Mouse (Mus musculus): Measurements from ENCODE around the gene Hoxb3. TPM values are rescaled to one million over a fixed set of nuclear protein-coding genes. Genes with fewer than 3 reads are reported as not detected.

The Hoxb3 gene
- polyA plus RNA-seq, 1 experiment, result 11.0 TPM

DNA sequence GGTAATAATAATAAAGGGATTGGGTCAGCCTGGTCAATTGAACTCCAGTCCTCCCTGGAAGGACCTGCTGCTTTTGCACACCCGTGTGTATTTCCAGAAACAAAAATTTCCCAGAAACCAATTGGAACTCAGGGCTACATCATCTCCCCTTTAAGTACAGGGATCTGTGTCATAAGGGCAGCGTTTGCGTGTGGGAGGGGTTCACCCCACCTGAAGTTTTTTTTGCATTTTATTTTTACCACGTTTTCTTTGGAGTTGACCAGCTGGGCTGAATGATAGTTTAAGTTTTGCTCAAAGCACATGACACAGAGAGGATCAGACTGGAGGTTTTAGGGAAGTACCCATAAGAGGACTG lies 19.4 kb downstream of the Hoxb3 start:
- Histone ChIP-seq H3K4me1 (ENCODE audit: control insufficient read depth, insufficient read depth, low read length) (0 out of 2 replicates have a peak, but pooled peaks cover 2% of the 10 kb centered on the region), H3K4me3 (replicated peaks; ENCODE audit: extremely low read depth, low read depth, low read length) (no peak overlapping the region)
- TF ChIP-seq CTCF (IDR thresholded peaks at IDR 0.05; ENCODE audit: insufficient read depth, low read length) (no peak), POLR2A (IDR thresholded peaks at IDR 0.05; ENCODE audit: borderline replicate concordance, extremely low read depth, low read depth, low read length) (no peak)
- 47% methylated on average over 4 of the region's 4 CpGs for WGBS
- no peak for DNase-seq

DNA sequence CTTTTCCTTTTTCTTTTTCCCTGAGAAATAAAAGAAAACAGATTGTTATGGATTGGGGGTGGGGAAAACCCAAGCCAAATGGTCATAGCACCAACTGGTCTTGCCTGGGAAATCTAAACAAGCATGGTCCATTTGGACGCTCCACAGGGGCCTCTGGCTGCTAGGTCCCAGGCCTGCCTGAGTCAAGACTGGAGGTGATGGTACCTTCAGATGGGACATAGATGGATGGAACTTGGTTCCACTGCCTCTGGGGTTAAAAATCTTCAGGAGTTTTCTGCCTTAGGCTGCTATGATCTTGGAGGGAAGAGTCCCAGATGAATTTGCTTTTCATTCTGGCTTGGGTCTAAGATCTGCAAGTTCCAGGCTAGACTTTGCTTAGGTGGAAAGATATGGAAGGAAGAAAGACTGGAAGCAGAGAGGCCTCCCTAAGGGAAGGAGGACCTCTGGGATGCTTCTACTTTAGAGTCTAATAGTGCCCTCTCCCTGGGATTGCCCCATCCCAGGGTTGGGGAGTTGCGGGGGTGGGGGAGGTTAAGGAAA lies 20.1 kb downstream of the Hoxb3 start:
- 0 out of 2 replicates have a peak, but pooled peaks cover 5% of the 10 kb centered on the region for H3K4me1 ChIP-seq (ENCODE audit: control insufficient read depth, insufficient read depth, low read length)
- WGBS, result 56% methylated on average over 2 of the region's 2 CpGs
- TF ChIP-seq POLR2A (IDR thresholded peaks at IDR 0.05; ENCODE audit: borderline replicate concordance, extremely low read depth, low read depth, low read length), result no peak
- TF ChIP-seq CTCF (IDR thresholded peaks at IDR 0.05; ENCODE audit: insufficient read depth, low read length), result no peak
- no peak for DNase-seq
- no peak overlapping the region for H3K4me3 ChIP-seq (replicated peaks; ENCODE audit: extremely low read depth, low read depth, low read length)

DNA sequence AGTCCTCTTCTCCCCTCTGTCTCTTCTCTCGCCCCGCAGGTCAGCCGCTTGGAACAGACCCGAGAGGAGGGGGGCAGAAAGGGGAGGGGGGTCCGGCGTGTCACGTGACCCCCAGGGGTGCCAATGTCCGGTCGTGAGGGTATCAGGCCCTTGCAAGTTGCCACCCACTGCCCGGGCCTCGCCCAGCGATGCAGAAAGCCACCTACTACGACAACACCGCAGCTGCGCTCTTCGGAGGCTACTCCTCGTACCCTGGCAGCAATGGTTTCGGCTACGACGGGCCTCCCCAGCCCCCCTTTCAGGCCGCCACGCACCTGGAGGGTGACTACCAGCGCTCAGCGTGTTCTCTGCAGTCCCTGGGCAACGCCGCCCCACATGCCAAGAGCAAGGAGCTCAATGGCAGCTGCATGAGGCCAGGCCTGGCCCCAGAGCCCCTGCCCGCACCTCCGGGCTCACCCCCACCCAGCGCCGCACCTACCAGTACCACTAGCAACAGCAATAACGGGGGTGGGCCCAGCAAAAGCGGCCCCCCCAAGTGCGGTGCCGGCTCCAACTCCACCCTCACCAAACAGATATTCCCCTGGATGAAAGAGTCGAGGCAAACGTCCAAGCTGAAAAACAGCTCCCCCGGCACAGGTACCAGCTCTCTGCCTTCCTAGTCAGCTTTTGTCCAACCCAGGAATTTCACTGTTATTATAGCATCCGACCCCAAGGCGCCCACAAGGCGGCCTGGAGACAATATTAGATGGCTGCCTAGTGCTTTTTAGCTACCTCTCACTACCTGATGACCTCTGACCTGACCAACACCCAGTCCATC lies 21.1 kb downstream of the Hoxb3 start:
- no peak for TF ChIP-seq CTCF (IDR thresholded peaks at IDR 0.05; ENCODE audit: insufficient read depth, low read length)
- TF ChIP-seq POLR2A (IDR thresholded peaks at IDR 0.05; ENCODE audit: borderline replicate concordance, extremely low read depth, low read depth, low read length), result no peak
- WGBS, result 44% methylated on average over 40 of the region's 40 CpGs
- Histone ChIP-seq H3K4me3 (replicated peaks; ENCODE audit: extremely low read depth, low read depth, low read length) (no peak overlapping the region), H3K4me1 (ENCODE audit: control insufficient read depth, insufficient read depth, low read length) (0 out of 2 replicates have a peak, but pooled peaks cover 5% of the 10 kb centered on the region)
- no peak for DNase-seq

GRCm38 (mm10) chr11:96344878-96345159 lies 21.7 kb downstream of the Hoxb3 start:
- no peak overlapping the region for H3K4me3 ChIP-seq (replicated peaks; ENCODE audit: extremely low read depth, low read depth, low read length)
- no peak for DNase-seq
- 58% methylated on average over 6 of the region's 6 CpGs for WGBS
- no peak for TF ChIP-seq POLR2A (IDR thresholded peaks at IDR 0.05; ENCODE audit: borderline replicate concordance, extremely low read depth, low read depth, low read length)
- 0 out of 2 replicates have a peak, but pooled peaks cover 5% of the 10 kb centered on the region for H3K4me1 ChIP-seq (ENCODE audit: control insufficient read depth, insufficient read depth, low read length)

- DNase-seq, result no peak
- H3K4me1 ChIP-seq (ENCODE audit: control insufficient read depth, insufficient read depth, low read length), result 0 out of 2 replicates have a peak, but pooled peaks cover 5% of the 10 kb centered on the region
- TF ChIP-seq CTCF (IDR thresholded peaks at IDR 0.05; ENCODE audit: insufficient read depth, low read length) (no peak), POLR2A (IDR thresholded peaks at IDR 0.05; ENCODE audit: borderline replicate concordance, extremely low read depth, low read depth, low read length) (no peak)
- no peak overlapping the region for H3K4me3 ChIP-seq (replicated peaks; ENCODE audit: extremely low read depth, low read depth, low read length)
- WGBS, result 20% methylated on average over 34 of the region's 56 CpGs
Observed at GRCm38 (mm10) chr11:96345220-96345892, 22.2 kb downstream of the Hoxb3 start.

DNA sequence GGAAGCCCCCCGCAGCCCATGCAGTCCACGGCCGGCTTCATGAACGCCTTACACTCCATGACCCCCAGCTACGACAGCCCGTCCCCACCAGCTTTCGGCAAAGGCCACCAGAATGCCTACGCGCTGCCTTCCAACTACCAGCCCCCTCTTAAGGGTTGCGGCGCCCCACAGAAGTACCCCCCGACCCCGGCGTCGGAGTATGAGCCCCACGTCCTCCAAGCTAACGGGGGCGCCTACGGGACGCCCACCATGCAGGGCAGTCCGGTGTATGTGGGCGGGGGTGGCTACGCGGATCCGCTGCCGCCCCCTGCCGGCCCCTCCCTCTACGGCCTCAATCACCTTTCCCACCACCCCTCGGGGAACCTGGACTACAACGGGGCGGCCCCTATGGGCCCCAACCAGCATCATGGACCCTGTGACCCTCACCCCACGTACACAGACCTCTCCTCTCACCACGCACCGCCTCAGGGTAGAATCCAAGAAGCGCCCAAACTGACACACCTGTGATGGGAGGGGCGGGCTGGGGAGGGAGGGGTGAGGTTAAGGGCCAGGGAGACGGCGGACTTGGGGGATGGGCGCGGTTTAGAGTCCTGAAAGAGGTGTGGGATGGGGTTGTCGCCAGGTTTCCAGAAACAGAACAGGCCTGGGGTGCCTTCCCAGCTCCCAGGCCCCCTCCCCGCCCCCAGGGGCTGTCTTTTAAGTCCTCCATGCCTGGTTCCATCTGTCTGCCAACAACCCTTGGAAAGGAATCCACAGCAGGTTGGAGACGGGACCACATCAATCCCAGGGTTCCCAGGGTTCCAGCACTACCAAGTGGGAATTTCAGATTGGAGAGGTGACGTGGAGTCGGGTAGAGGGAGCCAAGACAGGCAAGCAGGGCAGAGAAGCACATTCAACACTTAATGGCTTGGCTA lies 23.0 kb downstream of the Hoxb3 start:
- Histone ChIP-seq H3K4me3 (replicated peaks; ENCODE audit: extremely low read depth, low read depth, low read length) (peak overlapping the region; percentile 11), H3K4me1 (ENCODE audit: control insufficient read depth, insufficient read depth, low read length) (0 out of 2 replicates have a peak, but pooled peaks cover 5% of the 10 kb centered on the region)
- DNase-seq, result no peak
- 30% methylated on average over 45 of the region's 45 CpGs for WGBS
- TF ChIP-seq CTCF (IDR thresholded peaks at IDR 0.05; ENCODE audit: insufficient read depth, low read length) (no peak), POLR2A (IDR thresholded peaks at IDR 0.05; ENCODE audit: borderline replicate concordance, extremely low read depth, low read depth, low read length) (no peak)

DNA sequence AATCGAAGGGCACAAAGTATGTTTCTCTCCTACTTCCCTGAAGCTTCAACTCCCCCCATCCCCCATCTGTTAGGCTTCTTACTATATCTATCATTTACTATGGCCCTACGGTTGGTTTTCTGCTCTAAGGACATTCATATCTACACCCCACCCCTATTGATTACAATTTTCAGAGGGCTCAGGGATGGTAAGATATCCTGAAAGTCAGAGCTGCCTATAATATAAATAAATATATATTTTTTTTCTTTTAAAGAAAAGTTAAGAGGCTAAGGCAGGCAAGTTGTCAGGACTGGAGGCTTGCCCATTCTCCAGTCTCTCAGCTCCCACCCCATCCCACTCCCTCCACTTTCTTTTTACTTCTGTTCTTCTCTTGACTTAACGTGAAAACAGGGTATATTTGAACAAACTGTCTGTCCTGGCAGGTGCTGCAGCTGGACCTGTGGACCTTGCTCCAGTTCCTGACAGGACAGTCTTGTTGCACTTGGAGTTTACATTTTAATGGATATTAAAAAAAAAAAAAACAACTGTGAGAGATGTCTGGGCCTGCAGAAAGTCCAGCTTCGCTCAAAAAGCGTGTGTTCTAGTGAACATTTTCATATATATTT lies 23.9 kb downstream of the Hoxb3 start:
- no peak for DNase-seq
- TF ChIP-seq CTCF (IDR thresholded peaks at IDR 0.05; ENCODE audit: insufficient read depth, low read length) (no peak), POLR2A (IDR thresholded peaks at IDR 0.05; ENCODE audit: borderline replicate concordance, extremely low read depth, low read depth, low read length) (no peak)
- Histone ChIP-seq H3K4me3 (replicated peaks; ENCODE audit: extremely low read depth, low read depth, low read length) (no peak overlapping the region), H3K4me1 (ENCODE audit: control insufficient read depth, insufficient read depth, low read length) (0 out of 2 replicates have a peak, but pooled peaks cover 5% of the 10 kb centered on the region)
- 69% methylated on average over 5 of the region's 5 CpGs for WGBS

GRCm38 (mm10) chr11:96347717-96348116 lies 24.6 kb downstream of the Hoxb3 start:
- TF ChIP-seq CTCF (IDR thresholded peaks at IDR 0.05; ENCODE audit: insufficient read depth, low read length) (no peak), POLR2A (IDR thresholded peaks at IDR 0.05; ENCODE audit: borderline replicate concordance, extremely low read depth, low read depth, low read length) (no peak)
- WGBS, result 57% methylated on average over 4 of the region's 4 CpGs
- H3K4me3 ChIP-seq (replicated peaks; ENCODE audit: extremely low read depth, low read depth, low read length), result no peak overlapping the region
- 0 out of 2 replicates have a peak, but pooled peaks cover 5% of the 10 kb centered on the region for H3K4me1 ChIP-seq (ENCODE audit: control insufficient read depth, insufficient read depth, low read length)
- DNase-seq, result no peak
